Mouse (Mus musculus): ENCODE data around the gene Pdcd10.

Gene Pdcd10

DNA sequence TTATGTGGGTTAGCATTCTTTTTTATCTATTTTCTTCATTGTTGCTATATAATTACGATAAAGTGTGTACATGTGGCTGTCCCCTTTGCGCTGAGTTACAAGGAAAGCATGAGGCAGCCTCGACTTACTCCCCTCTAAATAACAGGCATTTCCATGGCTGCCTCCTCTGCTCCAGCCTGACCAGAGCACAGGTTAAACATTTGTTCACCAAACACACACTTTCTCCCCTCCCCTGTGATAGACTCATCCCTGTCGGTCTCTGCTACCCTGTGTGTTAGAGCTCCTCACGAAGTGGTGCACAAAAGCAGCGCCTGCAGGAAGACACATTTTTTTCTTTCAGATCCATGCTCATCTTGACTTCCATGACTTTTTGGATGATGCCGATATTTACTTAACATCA, 82.0 kb downstream of the Pdcd10 start:
- no peak for DNase-seq (ENCODE audit: low spot score)

DNA sequence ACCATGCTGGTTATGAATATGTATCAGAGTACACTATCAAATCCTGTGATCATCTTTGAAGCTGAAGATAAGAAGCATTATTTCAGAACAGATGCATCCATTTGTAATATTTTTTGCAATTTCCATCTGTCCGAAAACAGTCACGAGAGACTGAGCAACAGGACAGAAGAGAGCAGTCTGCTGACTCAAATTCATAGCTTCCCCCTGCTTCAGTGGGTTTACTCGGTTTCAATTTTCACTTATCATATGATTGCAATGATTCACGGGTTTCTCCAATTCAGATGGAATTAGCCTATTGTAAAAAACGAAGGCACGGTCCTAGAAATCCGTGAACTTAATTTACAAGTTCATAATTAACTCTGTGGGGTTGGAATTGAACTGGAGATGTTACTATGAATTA, 88.5 kb downstream of the Pdcd10 start:
- no peak for DNase-seq (ENCODE audit: low spot score)

Measured in ovary, adult 18-20 months (tissue).